Mouse (Mus musculus): ENCODE measurements around the gene Herc6. TPM values are rescaled to one million over a fixed set of nuclear protein-coding genes. Genes with fewer than 3 reads are reported as not detected.

Gene Herc6
- polyA plus RNA-seq, 1 experiment, result 1.4 TPM

GRCm38 (mm10) chr6:57639531-57639930 lies 58.7 kb downstream of the Herc6 start:
- no peaks in the 10 kb centered on the region for H3K36me3 ChIP-seq (ENCODE audit: control insufficient read depth, insufficient read depth)
- no peaks in the 10 kb centered on the region for H3K79me2 ChIP-seq (ENCODE audit: control insufficient read depth, insufficient read depth)
- no peak overlapping the region for H3ac ChIP-seq (ENCODE audit: control insufficient read depth, insufficient read length, low read depth)
- TF ChIP-seq MYOG (IDR thresholded peaks at IDR 0.05; ENCODE audit: control insufficient read depth, extremely low read depth, insufficient read length), result no peak
- no peak for TF ChIP-seq USF1 (IDR thresholded peaks at IDR 0.05; ENCODE audit: low read depth)
- no peak for TF ChIP-seq FOSL1 (IDR thresholded peaks at IDR 0.05; ENCODE audit: insufficient read depth, low read length, poor library complexity, severe bottlenecking)
- TF ChIP-seq CEBPB (IDR thresholded peaks at IDR 0.05; ENCODE audit: low read depth), result no peak
- TF ChIP-seq CTCF (IDR thresholded peaks at IDR 0.05; ENCODE audit: control insufficient read depth, insufficient read depth, insufficient read length), result no peak
- TF ChIP-seq MAX (IDR thresholded peaks at IDR 0.05), result no peak
- no peak for TF ChIP-seq MYOD1 (IDR thresholded peaks at IDR 0.05; ENCODE audit: control insufficient read depth, insufficient read length, low read depth)
- no peaks in the 10 kb centered on the region for H3K79me3 ChIP-seq (ENCODE audit: low read depth)
- H3K4me3 ChIP-seq (ENCODE audit: insufficient read depth, poor library complexity, severe bottlenecking), result no peak overlapping the region
- no peaks in the 10 kb centered on the region for H3K27me3 ChIP-seq (ENCODE audit: control insufficient read depth, insufficient read depth, insufficient read length)

- H3ac ChIP-seq (ENCODE audit: control insufficient read depth, insufficient read length, low read depth), result no peak overlapping the region
- no peaks in the 10 kb centered on the region for H3K36me3 ChIP-seq (ENCODE audit: control insufficient read depth, insufficient read depth)
- TF ChIP-seq MYOG (IDR thresholded peaks at IDR 0.05; ENCODE audit: control insufficient read depth, extremely low read depth, insufficient read length) (no peak), FOSL1 (IDR thresholded peaks at IDR 0.05; ENCODE audit: insufficient read depth, low read length, poor library complexity, severe bottlenecking) (peak; percentile 4)
These were observed 61.0 kb downstream of the Herc6 start for GRCm38 (mm10) chr6:57641789-57642188.

GRCm38 (mm10) chr6:57647256-57647655 lies 66.5 kb downstream of the Herc6 start:
- TF ChIP-seq MYOD1 (IDR thresholded peaks at IDR 0.05; ENCODE audit: control insufficient read depth, insufficient read length, low read depth) (no peak), MAX (IDR thresholded peaks at IDR 0.05) (no peak), CEBPB (IDR thresholded peaks at IDR 0.05; ENCODE audit: low read depth) (no peak), FOSL1 (IDR thresholded peaks at IDR 0.05; ENCODE audit: insufficient read depth, low read length, poor library complexity, severe bottlenecking) (no peak), CTCF (IDR thresholded peaks at IDR 0.05; ENCODE audit: control insufficient read depth, insufficient read depth, insufficient read length) (no peak), MYOG (IDR thresholded peaks at IDR 0.05; ENCODE audit: control insufficient read depth, extremely low read depth, insufficient read length) (no peak), USF1 (IDR thresholded peaks at IDR 0.05; ENCODE audit: low read depth) (no peak)
- Histone ChIP-seq H3K79me2 (ENCODE audit: control insufficient read depth, insufficient read depth) (no peaks in the 10 kb centered on the region), H3ac (ENCODE audit: control insufficient read depth, insufficient read length, low read depth) (no peak overlapping the region), H3K4me3 (ENCODE audit: insufficient read depth, poor library complexity, severe bottlenecking) (no peak overlapping the region), H3K79me3 (ENCODE audit: low read depth) (no peaks in the 10 kb centered on the region), H3K27me3 (ENCODE audit: control insufficient read depth, insufficient read depth, insufficient read length) (no peaks in the 10 kb centered on the region), H3K36me3 (ENCODE audit: control insufficient read depth, insufficient read depth) (no peaks in the 10 kb centered on the region)

More at GRCm38 (mm10) chr6:57641789-57642188, 61.0 kb downstream of the Herc6 start:
- Histone ChIP-seq H3K79me2 (ENCODE audit: control insufficient read depth, insufficient read depth) (no peaks in the 10 kb centered on the region), H3K79me3 (ENCODE audit: low read depth) (no peaks in the 10 kb centered on the region), H3K27me3 (ENCODE audit: control insufficient read depth, insufficient read depth, insufficient read length) (no peaks in the 10 kb centered on the region), H3K4me3 (ENCODE audit: insufficient read depth, poor library complexity, severe bottlenecking) (no peak overlapping the region)

GRCm38 (mm10) chr6:57661295-57661694 lies 80.5 kb downstream of the Herc6 start:
- Histone ChIP-seq H3ac (ENCODE audit: control insufficient read depth, insufficient read length, low read depth) (no peak overlapping the region), H3K4me3 (ENCODE audit: insufficient read depth, poor library complexity, severe bottlenecking) (no peak overlapping the region), H3K79me2 (ENCODE audit: control insufficient read depth, insufficient read depth) (no peaks in the 10 kb centered on the region), H3K27me3 (ENCODE audit: control insufficient read depth, insufficient read depth, insufficient read length) (no peaks in the 10 kb centered on the region), H3K79me3 (ENCODE audit: low read depth) (no peaks in the 10 kb centered on the region), H3K36me3 (ENCODE audit: control insufficient read depth, insufficient read depth) (no peaks in the 10 kb centered on the region)
- TF ChIP-seq USF1 (IDR thresholded peaks at IDR 0.05; ENCODE audit: low read depth) (no peak), CTCF (IDR thresholded peaks at IDR 0.05; ENCODE audit: control insufficient read depth, insufficient read depth, insufficient read length) (no peak), MYOG (IDR thresholded peaks at IDR 0.05; ENCODE audit: control insufficient read depth, extremely low read depth, insufficient read length) (no peak), FOSL1 (IDR thresholded peaks at IDR 0.05; ENCODE audit: insufficient read depth, low read length, poor library complexity, severe bottlenecking) (no peak), MAX (IDR thresholded peaks at IDR 0.05) (no peak), CEBPB (IDR thresholded peaks at IDR 0.05; ENCODE audit: low read depth) (no peak), MYOD1 (IDR thresholded peaks at IDR 0.05; ENCODE audit: control insufficient read depth, insufficient read length, low read depth) (no peak)

GRCm38 (mm10) chr6:57684156-57684555 lies 103.4 kb downstream of the Herc6 start:
- Histone ChIP-seq H3K27me3 (ENCODE audit: control insufficient read depth, insufficient read depth, insufficient read length) (no peaks in the 10 kb centered on the region), H3K36me3 (ENCODE audit: control insufficient read depth, insufficient read depth) (peaks cover 15% of the 10 kb centered on the region), H3K4me3 (ENCODE audit: insufficient read depth, poor library complexity, severe bottlenecking) (no peak overlapping the region), H3ac (ENCODE audit: control insufficient read depth, insufficient read length, low read depth) (no peak overlapping the region), H3K79me2 (ENCODE audit: control insufficient read depth, insufficient read depth) (no peaks in the 10 kb centered on the region), H3K79me3 (ENCODE audit: low read depth) (no peaks in the 10 kb centered on the region)
- TF ChIP-seq MAX (IDR thresholded peaks at IDR 0.05) (no peak), MYOG (IDR thresholded peaks at IDR 0.05; ENCODE audit: control insufficient read depth, extremely low read depth, insufficient read length) (no peak), CEBPB (IDR thresholded peaks at IDR 0.05; ENCODE audit: low read depth) (no peak), USF1 (IDR thresholded peaks at IDR 0.05; ENCODE audit: low read depth) (no peak), CTCF (IDR thresholded peaks at IDR 0.05; ENCODE audit: control insufficient read depth, insufficient read depth, insufficient read length) (no peak), MYOD1 (IDR thresholded peaks at IDR 0.05; ENCODE audit: control insufficient read depth, insufficient read length, low read depth) (no peak), FOSL1 (IDR thresholded peaks at IDR 0.05; ENCODE audit: insufficient read depth, low read length, poor library complexity, severe bottlenecking) (no peak)

Measured in C2C12 (cell line).